Mouse (Mus musculus): ENCODE data around the gene Exoc7.

GRCm38 (mm10) chr11:116347955-116348354 is 40.9 kb upstream of the Exoc7 start:
- no peak for TF ChIP-seq EP300 (IDR thresholded peaks at IDR 0.05; ENCODE audit: low read depth)
- no peak for TF ChIP-seq CTCF (IDR thresholded peaks at IDR 0.05; ENCODE audit: low read depth)

Data from heart, postnatal 0 days (tissue).